Mouse (Mus musculus) heart, embryonic 12.5 days (tissue): Measurements from ENCODE around the gene Gm26938. TPM values are rescaled to one million over a fixed set of nuclear protein-coding genes. Genes with fewer than 3 reads are reported as not detected.

Experiments used
- ATAC-seq: fragments of 200-750 bp; cut with Nextera tagmentation; 2 replicates; pipeline ENCODE4 v1.8.0; 2017; ENCODE audit warnings: moderate TSS enrichment, moderate library complexity; ENCODE audit not compliant: insufficient number of reproducible peaks, low FRiP score
- H3K27ac ChIP-seq: fragments of 300-500 bp; sonication (generic); 2 replicates; pipeline ENCODE4 v1.5.1; 2016; ENCODE audit warnings: mild to moderate bottlenecking, moderate library complexity; ENCODE audit not compliant: poor library complexity, severe bottlenecking
- H3K27me3 ChIP-seq: fragments of 300-500 bp; sonication (generic); replicated peaks from 2 replicates; pipeline ENCODE4 v1.6.1; 2016; ENCODE audit warnings: mild to moderate bottlenecking, moderate library complexity
- H3K36me3 ChIP-seq: fragments of 300-500 bp; sonication (generic); 2 replicates; pipeline ENCODE4 v1.6.1; 2016; ENCODE audit warnings: mild to moderate bottlenecking, moderate library complexity
- H3K4me1 ChIP-seq: fragments of 300-500 bp; sonication (generic); replicated peaks from 2 replicates; pipeline ENCODE4 v1.6.1; 2016; ENCODE audit warnings: mild to moderate bottlenecking
- H3K4me2 ChIP-seq: fragments of 300-500 bp; sonication (generic); 2 replicates; pipeline ENCODE4 v1.6.1; 2016; ENCODE audit warnings: mild to moderate bottlenecking, moderate library complexity
- H3K4me3 ChIP-seq: fragments of 300-500 bp; sonication (generic); 2 replicates; pipeline ENCODE4 v1.5.1; 2016; ENCODE audit warnings: mild to moderate bottlenecking
- H3K9ac ChIP-seq: fragments of 300-500 bp; sonication (generic); 2 replicates; pipeline ENCODE4 v1.6.1; 2016; ENCODE audit warnings: mild to moderate bottlenecking, moderate library complexity
- H3K9me3 ChIP-seq: fragments of 300-500 bp; sonication (generic); replicated peaks from 2 replicates; pipeline ENCODE4 v1.6.1; 2016; ENCODE audit warnings: mild to moderate bottlenecking, moderate library complexity
- WGBS: fragments of 180-500 bp; shearing (Covaris S2); methylation state at CpG from one replicate; pipeline ENCODE4 v1.1.7; 2016; 5-methylcytosine and 5-hydroxymethylcytosine counted together
- polyA plus RNA-seq: library from polyadenylated mRNA; unstranded; fragments of >200 nt; fragmentation: Nextera tagmentation; extraction: Ambion mirVana; gene quantifications from 2 replicates; pipeline ENCODE4 v1.2.1, GENCODE M21; 2016

Gene Gm26938
- polyA plus RNA-seq, 1 experiment from 2014 or later, result not detected

- peaks cover 78% of the 10 kb centered on the region for H3K4me1 ChIP-seq
- H3K9me3 ChIP-seq, result no peaks in the 10 kb centered on the region
- peak overlapping the region; percentile 92; the same call in 1 of the 2 replicates for H3K9ac ChIP-seq
- H3K4me3 ChIP-seq, result peak overlapping the region; percentile 87; the same call in 1 of the 2 replicates
- peaks cover 1% of the 10 kb centered on the region; the same call in 1 of the 2 replicates for H3K36me3 ChIP-seq
- 83% methylated on average over 5 of the region's 5 CpGs for WGBS
- ATAC-seq, result no peak
- H3K4me2 ChIP-seq, result peak overlapping the region; percentile 97
- no peaks in the 10 kb centered on the region for H3K27me3 ChIP-seq
- peak overlapping the region; percentile 97 for H3K27ac ChIP-seq
These were observed 32.1 kb downstream of the Gm26938 start for GRCm38 (mm10) chr5:139794137-139794536.

- H3K4me1 ChIP-seq, result peaks cover 72% of the 10 kb centered on the region
- H3K27me3 ChIP-seq, result no peaks in the 10 kb centered on the region
- peak overlapping the region; percentile 97 for H3K27ac ChIP-seq
- H3K9ac ChIP-seq, result peak overlapping the region; percentile 92
- peak overlapping the region; percentile 87 for H3K4me3 ChIP-seq
- WGBS, result 19% methylated on average over 11 of the region's 11 CpGs
- no peak for ATAC-seq
- H3K36me3 ChIP-seq, result no peaks in the 10 kb centered on the region
- H3K4me2 ChIP-seq, result peak overlapping the region; percentile 97
- no peaks in the 10 kb centered on the region for H3K9me3 ChIP-seq
These were observed 32.7 kb downstream of the Gm26938 start for GRCm38 (mm10) chr5:139793338-139794089.

- Histone ChIP-seq H3K27ac (peak overlapping the region; percentile 97), H3K4me3 (peak overlapping the region; percentile 87), H3K36me3 (no peaks in the 10 kb centered on the region), H3K4me2 (peak overlapping the region; percentile 97), H3K4me1 (peaks cover 66% of the 10 kb centered on the region), H3K9ac (peak overlapping the region; percentile 92), H3K9me3 (no peaks in the 10 kb centered on the region), H3K27me3 (no peaks in the 10 kb centered on the region)
- no peak for ATAC-seq
- WGBS, result 7% methylated on average over 3 of the region's 3 CpGs
These were observed 33.3 kb downstream of the Gm26938 start for GRCm38 (mm10) chr5:139792966-139793337.

- Histone ChIP-seq H3K9ac (peak overlapping the region; percentile 92), H3K36me3 (no peaks in the 10 kb centered on the region), H3K4me2 (peak overlapping the region; percentile 97), H3K9me3 (no peaks in the 10 kb centered on the region), H3K4me1 (peaks cover 59% of the 10 kb centered on the region), H3K4me3 (peak overlapping the region; percentile 87), H3K27me3 (no peaks in the 10 kb centered on the region), H3K27ac (peak overlapping the region; percentile 97)
- WGBS, result 12% methylated on average over 11 of the region's 11 CpGs
- no peak for ATAC-seq
These were observed 33.9 kb downstream of the Gm26938 start for GRCm38 (mm10) chr5:139792159-139792775.

GRCm38 (mm10) chr5:139791227-139792158 is 34.7 kb downstream of the Gm26938 start, which contains the start of gene Mafk:
Gene Mafk (plus strand): TSS chr5:139791513.
- WGBS, result under 1% methylated on average over 92 of the region's 92 CpGs
- Histone ChIP-seq H3K4me1 (peaks cover 51% of the 10 kb centered on the region), H3K36me3 (no peaks in the 10 kb centered on the region), H3K4me3 (peak within 1 kb of the TSS; percentile 87), H3K9me3 (no peaks in the 10 kb centered on the region), H3K27me3 (no peaks in the 10 kb centered on the region; the same call in 1 of the 2 replicates), H3K4me2 (peak within 1 kb of the TSS; percentile 97), H3K27ac (peak within 1 kb of the TSS; percentile 97), H3K9ac (peak within 1 kb of the TSS; percentile 92)
- ATAC-seq, result peak; percentile 90

GRCm38 (mm10) chr5:139789466-139789865 is 36.7 kb downstream of the Gm26938 start:
- H3K4me1 ChIP-seq, result peaks cover 31% of the 10 kb centered on the region
- H3K36me3 ChIP-seq, result no peaks in the 10 kb centered on the region
- no peaks in the 10 kb centered on the region for H3K9me3 ChIP-seq
- H3K4me3 ChIP-seq, result no peak overlapping the region
- H3K4me2 ChIP-seq, result no peak overlapping the region
- ATAC-seq, result no peak
- H3K9ac ChIP-seq, result no peak overlapping the region
- no peak overlapping the region for H3K27ac ChIP-seq
- H3K27me3 ChIP-seq, result no peaks in the 10 kb centered on the region; the same call in 1 of the 2 replicates
- WGBS, result 54% methylated on average over 4 of the region's 4 CpGs

GRCm38 (mm10) chr5:139781406-139781805 is 44.8 kb downstream of the Gm26938 start:
- no peaks in the 10 kb centered on the region for H3K4me1 ChIP-seq
- no peaks in the 10 kb centered on the region for H3K36me3 ChIP-seq
- no peak overlapping the region for H3K27ac ChIP-seq
- 73% methylated on average over 8 of the region's 8 CpGs for WGBS
- H3K27me3 ChIP-seq, result no peaks in the 10 kb centered on the region
- H3K4me3 ChIP-seq, result no peak overlapping the region
- H3K9me3 ChIP-seq, result no peaks in the 10 kb centered on the region
- no peak for ATAC-seq
- H3K9ac ChIP-seq, result no peak overlapping the region
- H3K4me2 ChIP-seq, result no peak overlapping the region

GRCm38 (mm10) chr5:139776966-139777365 is 49.2 kb downstream of the Gm26938 start:
- Histone ChIP-seq H3K27me3 (no peaks in the 10 kb centered on the region), H3K4me2 (no peak overlapping the region), H3K4me1 (peaks cover 14% of the 10 kb centered on the region), H3K9me3 (no peaks in the 10 kb centered on the region), H3K27ac (no peak overlapping the region), H3K36me3 (peaks cover 24% of the 10 kb centered on the region), H3K9ac (peak overlapping the region; percentile 37; the same call in 1 of the 2 replicates), H3K4me3 (no peak overlapping the region)
- ATAC-seq, result no peak
- WGBS, result 69% methylated on average over 5 of the region's 5 CpGs

- H3K36me3 ChIP-seq, result peaks cover 40% of the 10 kb centered on the region
- H3K9me3 ChIP-seq, result no peaks in the 10 kb centered on the region
- 0 out of 2 replicates have a peak within 1 kb of the TSS, but pooled peaks have one; percentile 2 for H3K27ac ChIP-seq
- under 1% methylated on average over 55 of the region's 55 CpGs for WGBS
- H3K4me3 ChIP-seq, result peak within 1 kb of the TSS; percentile 97
- H3K9ac ChIP-seq, result peak within 1 kb of the TSS; percentile 97
- no peaks in the 10 kb centered on the region for H3K27me3 ChIP-seq
- H3K4me2 ChIP-seq, result peak within 1 kb of the TSS; percentile 98
- H3K4me1 ChIP-seq, result peaks cover 14% of the 10 kb centered on the region
- ATAC-seq, result peak; percentile 90
These were observed 50.8 kb downstream of the Gm26938 start, which contains the start of gene Ints1 for GRCm38 (mm10) chr5:139775216-139775926. Gene Ints1 (minus strand): TSS chr5:139775674.

GRCm38 (mm10) chr5:139768216-139768615 is 58.0 kb downstream of the Gm26938 start:
- Histone ChIP-seq H3K9ac (no peak overlapping the region), H3K27me3 (no peaks in the 10 kb centered on the region), H3K4me3 (no peak overlapping the region), H3K4me1 (no peaks in the 10 kb centered on the region), H3K27ac (no peak overlapping the region), H3K36me3 (peaks cover 100% of the 10 kb centered on the region), H3K9me3 (no peaks in the 10 kb centered on the region), H3K4me2 (no peak overlapping the region)
- 92% methylated on average over 8 of the region's 8 CpGs for WGBS
- ATAC-seq, result no peak
